Mouse (Mus musculus): ENCODE results near the gene Rab3a. TPM values are rescaled to one million over a fixed set of nuclear protein-coding genes. Genes with fewer than 3 reads are reported as not detected.

Rab3a gene
- polyA plus RNA-seq, 1 experiment from 2014 or later: 16.2 TPM

- WGBS (ENCODE audit: insufficient replicate concordance): 9% methylated on average over 21 of the region's 21 CpGs
- H3K27ac ChIP-seq (ENCODE audit: low read depth, low read length): no peak overlapping the region
- peak overlapping the region; percentile 73 for H3K9ac ChIP-seq (ENCODE audit: low read depth, low read length)
These were observed 12.3 kb downstream of the Rab3a start for GRCm38 (mm10) chr8:70766571-70767440.

DNA sequence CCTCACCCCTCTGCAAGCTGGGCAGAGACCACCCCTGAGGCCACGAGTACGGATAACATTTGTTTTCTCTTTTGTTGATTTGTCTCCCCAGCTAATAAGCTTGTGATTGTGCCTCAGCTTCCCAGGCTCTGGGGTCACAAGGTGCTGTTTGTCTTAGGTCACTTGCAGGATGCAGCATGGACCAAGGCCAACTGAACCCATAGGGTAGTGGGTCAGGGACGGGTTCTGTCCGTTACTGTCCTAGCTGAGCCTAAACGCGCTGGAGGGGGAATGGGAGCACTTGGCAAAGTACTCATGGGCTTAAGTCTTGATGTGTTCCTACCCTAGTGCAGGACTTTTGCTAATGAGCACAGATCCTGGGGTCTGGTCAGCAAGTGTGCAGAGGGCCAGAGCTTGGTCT, 13.0 kb downstream of the Rab3a start:
- 80% methylated on average over 6 of the region's 6 CpGs for WGBS (ENCODE audit: insufficient replicate concordance)
- Histone ChIP-seq H3K4me3 (ENCODE audit: low read depth, low read length) (no peak overlapping the region), H3K27ac (ENCODE audit: low read depth, low read length) (no peak overlapping the region), H3K27me3 (ENCODE audit: control insufficient read depth, insufficient read depth, low read length) (peaks cover 2% of the 10 kb centered on the region; the same call in 1 of the 2 replicates), H3K36me3 (ENCODE audit: control insufficient read depth, insufficient read depth, low read length) (peaks cover 15% of the 10 kb centered on the region), H3K4me2 (no peak overlapping the region), H3K9me3 (replicated peaks; ENCODE audit: control insufficient read depth, low read length) (no peaks in the 10 kb centered on the region), H3K9ac (ENCODE audit: low read depth, low read length) (no peak overlapping the region), H3K4me1 (ENCODE audit: control insufficient read depth, insufficient read depth, low read length) (peaks cover 22% of the 10 kb centered on the region)
- no peak for ATAC-seq (replicated peaks; ENCODE audit: insufficient number of reproducible peaks, low FRiP score, low TSS enrichment)

More at GRCm38 (mm10) chr8:70766571-70767440, 12.3 kb downstream of the Rab3a start:
- Histone ChIP-seq H3K36me3 (ENCODE audit: control insufficient read depth, insufficient read depth, low read length) (peaks cover 14% of the 10 kb centered on the region), H3K4me2 (peak overlapping the region; percentile 97), H3K9me3 (replicated peaks; ENCODE audit: control insufficient read depth, low read length) (no peaks in the 10 kb centered on the region), H3K4me1 (ENCODE audit: control insufficient read depth, insufficient read depth, low read length) (peaks cover 22% of the 10 kb centered on the region), H3K4me3 (ENCODE audit: low read depth, low read length) (peak overlapping the region; percentile 47), H3K27me3 (ENCODE audit: control insufficient read depth, insufficient read depth, low read length) (peaks cover 2% of the 10 kb centered on the region; the same call in 1 of the 2 replicates)
- peak; percentile 38; the same call in 1 of the 2 replicates for ATAC-seq (replicated peaks; ENCODE audit: insufficient number of reproducible peaks, low FRiP score, low TSS enrichment)

DNA sequence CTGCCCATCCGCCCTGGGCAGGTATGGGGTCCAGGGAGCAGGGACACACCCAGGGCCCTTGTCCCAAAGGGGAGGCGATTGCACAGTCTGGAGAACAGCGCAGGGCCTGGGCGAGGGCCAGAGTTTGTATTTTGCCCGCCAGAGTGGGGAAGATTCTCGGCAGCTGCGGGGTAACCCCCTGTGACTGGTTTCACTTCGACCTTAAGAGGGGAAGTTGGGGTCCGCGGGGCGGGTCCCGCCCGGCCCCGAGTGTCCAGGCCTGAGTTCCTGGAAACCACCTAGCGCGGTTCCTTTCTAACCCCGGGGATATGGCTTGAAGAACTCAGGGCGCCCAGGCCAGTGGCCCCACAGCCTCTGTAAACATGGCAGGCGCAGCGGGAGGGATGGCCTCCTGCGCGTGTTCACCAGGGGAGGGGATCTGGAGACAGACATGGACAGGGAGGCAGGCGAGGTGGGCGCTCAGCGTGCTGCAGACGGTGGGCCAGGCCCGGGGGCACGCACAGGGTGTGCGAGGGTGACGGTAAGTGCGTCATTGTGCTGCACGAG, 13.8 kb downstream of the Rab3a start:
- Histone ChIP-seq H3K36me3 (ENCODE audit: control insufficient read depth, insufficient read depth, low read length) (peaks cover 17% of the 10 kb centered on the region), H3K9me3 (replicated peaks; ENCODE audit: control insufficient read depth, low read length) (no peaks in the 10 kb centered on the region), H3K9ac (ENCODE audit: low read depth, low read length) (no peak overlapping the region), H3K27me3 (ENCODE audit: control insufficient read depth, insufficient read depth, low read length) (peaks cover 2% of the 10 kb centered on the region; the same call in 1 of the 2 replicates), H3K4me2 (no peak overlapping the region), H3K27ac (ENCODE audit: low read depth, low read length) (no peak overlapping the region), H3K4me3 (ENCODE audit: low read depth, low read length) (no peak overlapping the region), H3K4me1 (ENCODE audit: control insufficient read depth, insufficient read depth, low read length) (peaks cover 22% of the 10 kb centered on the region)
- no peak for ATAC-seq (replicated peaks; ENCODE audit: insufficient number of reproducible peaks, low FRiP score, low TSS enrichment)
- 92% methylated on average over 31 of the region's 32 CpGs for WGBS (ENCODE audit: insufficient replicate concordance)

- Histone ChIP-seq H3K4me2 (no peak overlapping the region), H3K4me3 (ENCODE audit: low read depth, low read length) (no peak overlapping the region), H3K27ac (ENCODE audit: low read depth, low read length) (no peak overlapping the region), H3K27me3 (ENCODE audit: control insufficient read depth, insufficient read depth, low read length) (peaks cover 2% of the 10 kb centered on the region; the same call in 1 of the 2 replicates), H3K36me3 (ENCODE audit: control insufficient read depth, insufficient read depth, low read length) (peaks cover 17% of the 10 kb centered on the region), H3K9me3 (replicated peaks; ENCODE audit: control insufficient read depth, low read length) (no peaks in the 10 kb centered on the region), H3K4me1 (ENCODE audit: control insufficient read depth, insufficient read depth, low read length) (peaks cover 18% of the 10 kb centered on the region), H3K9ac (ENCODE audit: low read depth, low read length) (no peak overlapping the region)
- ATAC-seq (replicated peaks; ENCODE audit: insufficient number of reproducible peaks, low FRiP score, low TSS enrichment): no peak
- 84% methylated on average over 16 of the region's 16 CpGs for WGBS (ENCODE audit: insufficient replicate concordance)
These were observed 14.5 kb downstream of the Rab3a start for GRCm38 (mm10) chr8:70768956-70769355.

DNA sequence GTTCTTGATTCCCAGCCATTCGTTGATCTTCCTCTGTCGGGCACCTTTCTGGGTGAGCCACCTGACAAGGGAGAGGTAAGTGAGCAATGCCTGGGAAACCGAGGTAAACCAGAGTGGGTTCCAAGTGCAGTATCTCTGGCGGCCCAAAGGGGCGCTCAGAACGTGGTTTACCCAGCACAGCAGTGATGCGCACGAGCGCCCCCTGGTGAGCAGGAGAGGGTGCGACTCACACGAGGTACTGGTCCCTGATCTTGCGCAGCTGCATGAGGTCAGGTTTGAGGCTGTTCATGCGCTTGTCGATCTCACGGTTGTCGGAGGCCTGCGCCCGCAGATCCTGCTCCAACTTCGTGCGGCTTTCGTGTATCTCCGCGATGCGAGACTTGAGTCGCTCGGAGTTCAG, 14.9 kb downstream of the Rab3a start:
- H3K4me1 ChIP-seq (ENCODE audit: control insufficient read depth, insufficient read depth, low read length): peaks cover 20% of the 10 kb centered on the region
- no peak overlapping the region for H3K27ac ChIP-seq (ENCODE audit: low read depth, low read length)
- no peak overlapping the region for H3K4me3 ChIP-seq (ENCODE audit: low read depth, low read length)
- peaks cover 2% of the 10 kb centered on the region; the same call in 1 of the 2 replicates for H3K27me3 ChIP-seq (ENCODE audit: control insufficient read depth, insufficient read depth, low read length)
- H3K9me3 ChIP-seq (replicated peaks; ENCODE audit: control insufficient read depth, low read length): no peaks in the 10 kb centered on the region
- no peak overlapping the region for H3K4me2 ChIP-seq
- no peak; the same call in 1 of the 2 replicates for ATAC-seq (replicated peaks; ENCODE audit: insufficient number of reproducible peaks, low FRiP score, low TSS enrichment)
- H3K36me3 ChIP-seq (ENCODE audit: control insufficient read depth, insufficient read depth, low read length): peaks cover 17% of the 10 kb centered on the region
- H3K9ac ChIP-seq (ENCODE audit: low read depth, low read length): no peak overlapping the region
- WGBS (ENCODE audit: insufficient replicate concordance): 7% methylated on average over 26 of the region's 26 CpGs

DNA sequence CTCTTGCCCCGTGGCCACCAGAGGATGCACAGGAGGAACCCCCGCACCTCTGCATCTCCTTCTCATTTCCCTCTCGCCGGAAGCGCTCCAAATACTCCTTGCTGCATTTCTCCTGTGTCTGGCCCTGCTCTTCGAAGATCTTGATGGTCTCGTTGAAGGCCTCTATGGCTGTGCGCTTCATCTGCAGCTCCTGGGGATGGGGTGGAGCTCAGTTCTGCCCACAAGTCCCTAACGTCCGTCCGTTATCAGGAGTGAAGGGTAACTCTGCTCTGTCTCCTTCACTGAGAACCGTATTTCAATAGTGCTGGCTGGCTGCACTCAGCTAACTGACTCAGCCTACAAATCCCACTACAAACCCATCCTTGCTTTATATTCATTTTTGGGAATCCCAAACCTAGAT, 15.4 kb downstream of the Rab3a start:
- 57% methylated on average over 12 of the region's 12 CpGs for WGBS (ENCODE audit: insufficient replicate concordance)
- Histone ChIP-seq H3K36me3 (ENCODE audit: control insufficient read depth, insufficient read depth, low read length) (peaks cover 17% of the 10 kb centered on the region), H3K4me3 (ENCODE audit: low read depth, low read length) (no peak overlapping the region), H3K4me1 (ENCODE audit: control insufficient read depth, insufficient read depth, low read length) (peaks cover 22% of the 10 kb centered on the region), H3K9me3 (replicated peaks; ENCODE audit: control insufficient read depth, low read length) (no peaks in the 10 kb centered on the region), H3K27ac (ENCODE audit: low read depth, low read length) (no peak overlapping the region), H3K4me2 (no peak overlapping the region), H3K27me3 (ENCODE audit: control insufficient read depth, insufficient read depth, low read length) (peaks cover 2% of the 10 kb centered on the region; the same call in 1 of the 2 replicates), H3K9ac (ENCODE audit: low read depth, low read length) (no peak overlapping the region)
- no peak for ATAC-seq (replicated peaks; ENCODE audit: insufficient number of reproducible peaks, low FRiP score, low TSS enrichment)

- ATAC-seq (replicated peaks; ENCODE audit: insufficient number of reproducible peaks, low FRiP score, low TSS enrichment): no peak
- Histone ChIP-seq H3K27ac (ENCODE audit: low read depth, low read length) (no peak overlapping the region), H3K27me3 (ENCODE audit: control insufficient read depth, insufficient read depth, low read length) (peaks cover 2% of the 10 kb centered on the region; the same call in 1 of the 2 replicates), H3K4me1 (ENCODE audit: control insufficient read depth, insufficient read depth, low read length) (peaks cover 25% of the 10 kb centered on the region), H3K4me3 (ENCODE audit: low read depth, low read length) (no peak overlapping the region), H3K4me2 (no peak overlapping the region), H3K9ac (ENCODE audit: low read depth, low read length) (no peak overlapping the region), H3K9me3 (replicated peaks; ENCODE audit: control insufficient read depth, low read length) (no peaks in the 10 kb centered on the region), H3K36me3 (ENCODE audit: control insufficient read depth, insufficient read depth, low read length) (peaks cover 17% of the 10 kb centered on the region)
- 90% methylated on average over 13 of the region's 13 CpGs for WGBS (ENCODE audit: insufficient replicate concordance)
These were observed 16.3 kb downstream of the Rab3a start for GRCm38 (mm10) chr8:70770748-70771147.

- 85% methylated on average over 7 of the region's 7 CpGs for WGBS (ENCODE audit: insufficient replicate concordance)
- H3K9ac ChIP-seq (ENCODE audit: low read depth, low read length): no peak overlapping the region
- ATAC-seq (replicated peaks; ENCODE audit: insufficient number of reproducible peaks, low FRiP score, low TSS enrichment): no peak
- H3K27me3 ChIP-seq (ENCODE audit: control insufficient read depth, insufficient read depth, low read length): peaks cover 2% of the 10 kb centered on the region; the same call in 1 of the 2 replicates
- no peaks in the 10 kb centered on the region for H3K9me3 ChIP-seq (replicated peaks; ENCODE audit: control insufficient read depth, low read length)
- peaks cover 23% of the 10 kb centered on the region for H3K4me1 ChIP-seq (ENCODE audit: control insufficient read depth, insufficient read depth, low read length)
- no peak overlapping the region for H3K4me3 ChIP-seq (ENCODE audit: low read depth, low read length)
- peaks cover 17% of the 10 kb centered on the region for H3K36me3 ChIP-seq (ENCODE audit: control insufficient read depth, insufficient read depth, low read length)
- no peak overlapping the region for H3K27ac ChIP-seq (ENCODE audit: low read depth, low read length)
- no peak overlapping the region for H3K4me2 ChIP-seq
These were observed 16.7 kb downstream of the Rab3a start for GRCm38 (mm10) chr8:70771217-70771616.
